Comparison of ENCODE assay signal across 19 mouse cellular contexts in the genomic region with DNA sequence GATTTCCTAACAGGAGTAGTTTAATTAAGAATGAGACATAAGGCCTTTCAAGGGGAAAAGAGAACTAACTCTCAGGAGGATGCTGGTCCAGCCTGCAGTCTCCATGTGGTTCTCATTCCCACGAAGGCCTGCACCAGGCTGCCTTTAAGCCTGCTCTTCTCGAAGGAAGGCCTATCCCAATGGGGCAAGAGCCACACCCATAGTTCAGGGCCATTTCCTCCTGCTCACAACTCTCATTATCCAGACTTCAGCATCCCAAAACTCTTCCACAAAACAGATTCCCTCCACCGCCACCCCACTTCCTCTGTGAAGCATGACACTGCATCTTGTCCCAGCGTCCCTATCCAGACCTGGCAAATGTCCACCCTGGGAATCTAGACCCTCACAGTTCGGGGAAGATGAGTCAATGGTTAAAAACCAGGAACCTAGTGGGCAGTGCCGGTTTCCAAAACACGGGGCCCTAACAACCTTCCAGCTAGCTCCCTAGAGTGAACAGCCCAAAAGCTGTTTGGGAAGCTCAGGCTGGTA. TPM values are rescaled to one million over a fixed set of nuclear protein-coding genes. Genes with fewer than 3 reads are reported as not detected.
DNase-seq lines count a peak whose midpoint lies in the region; ATAC-seq lines count a peak whose summit lies in the region.
"Had no signal": no experiment of that assay in that cellular context is flagged by ENCODE, and none has a peak within 500 bp of the region (broad histone marks: within the 10 kb centered on the region; RNA-seq: fewer than 3 reads in every experiment).

No protein-coding gene starts in this region.

- no peaks in the 10 kb centered on the region for H3K27me3 ChIP-seq in heart, embryonic 12.5 days (replicated peaks)
- H3K27me3 ChIP-seq in midbrain, embryonic 10.5 days (ENCODE audit: low read depth, poor library complexity, severe bottlenecking) = no peaks in the 10 kb centered on the region
- no peaks in the 10 kb centered on the region for H3K27me3 ChIP-seq in midbrain, embryonic 11.5 days (ENCODE audit: control insufficient read depth, insufficient read depth, low read length)
- H3K27me3 ChIP-seq in heart, embryonic 13.5 days (replicated peaks) = no peaks in the 10 kb centered on the region
- H3K27me3 ChIP-seq: forebrain, embryonic 13.5 days; liver, embryonic 12.5 days; neural tube, embryonic 12.5 days had no signal

- H3K4me2 ChIP-seq in heart, embryonic 12.5 days = no peak overlapping the region
- H3K4me2 ChIP-seq in midbrain, embryonic 11.5 days = no peak overlapping the region
- H3K4me2 ChIP-seq in heart, embryonic 13.5 days = no peak overlapping the region
- H3K4me2 ChIP-seq: forebrain, embryonic 13.5 days; liver, embryonic 12.5 days; neural tube, embryonic 12.5 days had no signal

- no peak for ATAC-seq in heart, embryonic 12.5 days (ENCODE audit: insufficient number of reproducible peaks, low FRiP score)
- no peak for ATAC-seq in midbrain, embryonic 11.5 days (ENCODE audit: low FRiP score)
- ATAC-seq in heart, embryonic 13.5 days (ENCODE audit: extremely low read depth, insufficient number of reproducible peaks, low FRiP score, low TSS enrichment) = no peak
- ATAC-seq: activated CD4-positive, CD25-positive, alpha-beta regulatory T cell, adult 4 months; forebrain, embryonic 13.5 days; liver, embryonic 12.5 days had no signal

- no peak overlapping the region for H3K4me3 ChIP-seq in heart, embryonic 12.5 days
- H3K4me3 ChIP-seq in midbrain, embryonic 10.5 days = no peak overlapping the region
- H3K4me3 ChIP-seq in midbrain, embryonic 11.5 days (ENCODE audit: low read depth, low read length) = no peak overlapping the region
- no peak overlapping the region for H3K4me3 ChIP-seq in heart, embryonic 13.5 days
- H3K4me3 ChIP-seq: forebrain, embryonic 13.5 days; left cerebral cortex, adult 2 months; liver, embryonic 12.5 days; neural tube, embryonic 12.5 days had no signal

- peak; percentile 95 for DNase-seq in heart, adult 11 months
- no peak for DNase-seq in midbrain, embryonic 10.5 days (ENCODE audit: low spot score)
- DNase-seq in midbrain, embryonic 11.5 days (ENCODE audit: low spot score, missing footprints) = no peak
- DNase-seq in thymus, postnatal 10 days (ENCODE audit: low spot score in 2 of 2) = no peak
- no peak for DNase-seq in ovary, postnatal 14 days (ENCODE audit: low spot score)
- DNase-seq in thymus, postnatal 25 days = no peak
- DNase-seq: B cell, adult 2 months; cerebellum, adult 9-10 months; lung, postnatal 14 days; midbrain, embryonic 14.5 days; thymus, adult 2 months had no signal

- 71% methylated on average over 7 of the region's 7 CpGs for WGBS in heart, embryonic 12.5 days
- WGBS in midbrain, embryonic 10.5 days = 83% methylated on average over 7 of the region's 7 CpGs
- WGBS in midbrain, embryonic 11.5 days = 83% methylated on average over 7 of the region's 7 CpGs
- 62% methylated on average over 7 of the region's 7 CpGs for WGBS in heart, embryonic 13.5 days

- no peaks in the 10 kb centered on the region for H3K36me3 ChIP-seq in heart, embryonic 12.5 days
- H3K36me3 ChIP-seq in midbrain, embryonic 10.5 days = no peaks in the 10 kb centered on the region
- H3K36me3 ChIP-seq in midbrain, embryonic 11.5 days (ENCODE audit: control insufficient read depth, insufficient read depth, low read length) = no peaks in the 10 kb centered on the region
- no peaks in the 10 kb centered on the region for H3K36me3 ChIP-seq in heart, embryonic 13.5 days
- H3K36me3 ChIP-seq: G1E; liver, embryonic 12.5 days; neural tube, embryonic 12.5 days had no signal

- H3K9me3 ChIP-seq in heart, embryonic 12.5 days (replicated peaks) = no peaks in the 10 kb centered on the region
- H3K9me3 ChIP-seq in midbrain, embryonic 10.5 days (replicated peaks) = no peaks in the 10 kb centered on the region
- no peaks in the 10 kb centered on the region for H3K9me3 ChIP-seq in midbrain, embryonic 11.5 days (ENCODE audit: control insufficient read depth, low read length)
- no peaks in the 10 kb centered on the region for H3K9me3 ChIP-seq in heart, embryonic 13.5 days
- H3K9me3 ChIP-seq: forebrain, embryonic 13.5 days; G1E; liver, embryonic 12.5 days; neural tube, embryonic 12.5 days had no signal

- H3K4me1 ChIP-seq in heart, embryonic 12.5 days (replicated peaks) = peaks cover 57% of the 10 kb centered on the region
- H3K4me1 ChIP-seq in midbrain, embryonic 10.5 days = peaks cover 19% of the 10 kb centered on the region
- peaks cover 18% of the 10 kb centered on the region for H3K4me1 ChIP-seq in midbrain, embryonic 11.5 days (ENCODE audit: control insufficient read depth, insufficient read depth, low read length)
- peaks cover 54% of the 10 kb centered on the region for H3K4me1 ChIP-seq in heart, embryonic 13.5 days

- H3K27ac ChIP-seq in heart, embryonic 12.5 days (ENCODE audit: poor library complexity, severe bottlenecking) = no peak overlapping the region
- H3K27ac ChIP-seq in midbrain, embryonic 10.5 days (replicated peaks) = 0 out of 2 replicates have a peak overlapping the region, but pooled peaks have one; percentile 17
- H3K27ac ChIP-seq in midbrain, embryonic 11.5 days (ENCODE audit: low read depth, low read length) = no peak overlapping the region
- no peak overlapping the region; the same call in 1 of the 2 replicates for H3K27ac ChIP-seq in heart, embryonic 13.5 days (replicated peaks)
- H3K27ac ChIP-seq: forebrain, embryonic 13.5 days; liver, embryonic 12.5 days; neural tube, embryonic 12.5 days had no signal

- H3K9ac ChIP-seq in heart, embryonic 12.5 days = no peak overlapping the region
- H3K9ac ChIP-seq in midbrain, embryonic 11.5 days (ENCODE audit: low read length) = no peak overlapping the region
- H3K9ac ChIP-seq in heart, embryonic 13.5 days = 0 out of 2 replicates have a peak overlapping the region, but pooled peaks have one; percentile 34
- H3K9ac ChIP-seq: forebrain, embryonic 13.5 days; liver, embryonic 12.5 days; neural tube, embryonic 12.5 days had no signal

RNA-seq across cellular contexts. Expression of a gene that starts 15.3 kb away (rescaled TPM):
- 57.3 and 58.9 TPM in 2 replicates for polyA plus RNA-seq in heart, embryonic 12.5 days (2016; fragmentation: Nextera tagmentation; extraction: Ambion mirVana)
- 20.7 and 23.3 TPM in 2 replicates for polyA plus RNA-seq in midbrain, embryonic 10.5 days (2016; fragmentation: Nextera tagmentation; extraction: Ambion mirVana)
- 16.8 and 17.9 TPM in 2 replicates for polyA plus RNA-seq in midbrain, embryonic 11.5 days (2014; fragmentation: Nextera tagmentation; extraction: Ambion mirVana)
- 55.3 and 58.2 TPM in 2 replicates for polyA plus RNA-seq in heart, embryonic 13.5 days (2015; fragmentation: Nextera tagmentation; extraction: Ambion mirVana)
